ENCODE assay signal across 10 mouse cellular contexts in genomic region chr2:181917861-181918260, GRCm38 (mm10). TPM values are rescaled to one million over a fixed set of nuclear protein-coding genes. Genes with fewer than 3 reads are reported as not detected.
DNase-seq lines count a peak whose midpoint lies in the region; ATAC-seq and TF ChIP-seq lines count a peak whose summit lies in the region.
"Had no signal": no experiment of that assay in that cellular context is flagged by ENCODE, and none has a peak within 500 bp of the region (broad histone marks: within the 10 kb centered on the region; RNA-seq: fewer than 3 reads in every experiment).

No protein-coding gene starts in this region.

- no peak for TF ChIP-seq EP300 in lung, postnatal 0 days (IDR thresholded peaks at IDR 0.05)

- H3K27me3 ChIP-seq in lung, postnatal 0 days (replicated peaks; ENCODE audit: insufficient read depth, low read length): no peaks in the 10 kb centered on the region
- no peaks in the 10 kb centered on the region for H3K27me3 ChIP-seq in embryonic facial prominence, embryonic 14.5 days (replicated peaks; ENCODE audit: control insufficient read depth, insufficient read depth, low read length)
- H3K27me3 ChIP-seq: heart, embryonic 15.5 days; megakaryocyte, embryonic 14.5 days had no signal

- H3K4me1 ChIP-seq in lung, postnatal 0 days (ENCODE audit: insufficient read depth, low read depth, low read length): no peaks in the 10 kb centered on the region
- H3K4me1 ChIP-seq in embryonic facial prominence, embryonic 14.5 days (ENCODE audit: control insufficient read depth, insufficient read depth, low read length): no peaks in the 10 kb centered on the region
- H3K4me1 ChIP-seq: heart, embryonic 15.5 days; megakaryocyte, embryonic 14.5 days had no signal

- peak; percentile 55 for DNase-seq in lung, postnatal 0 days (ENCODE audit: low spot score)
- DNase-seq in lung, postnatal 14 days: no peak
- peak; percentile 92 for DNase-seq in R1 (ENCODE audit: low read depth, low spot score)
- DNase-seq in embryonic facial prominence, embryonic 14.5 days (ENCODE audit: low spot score): peak; percentile 33
- peak; percentile 53 for DNase-seq in retina, postnatal 1 day
- no peak for DNase-seq in adrenal gland, postnatal 10 days
- no peak for DNase-seq in heart, adult 8-10 months (ENCODE audit: low spot score)
- DNase-seq in heart, postnatal 36 days: no peak

- no peak overlapping the region for H3K9ac ChIP-seq in lung, postnatal 0 days (replicated peaks; ENCODE audit: low read depth)
- no peak overlapping the region for H3K9ac ChIP-seq in embryonic facial prominence, embryonic 14.5 days (ENCODE audit: low read depth, low read length)
- H3K9ac ChIP-seq: heart, embryonic 15.5 days had no signal

- H3K4me2 ChIP-seq in lung, postnatal 0 days (replicated peaks; ENCODE audit: low read depth, low read length): no peak overlapping the region
- H3K4me2 ChIP-seq in embryonic facial prominence, embryonic 14.5 days (ENCODE audit: low read depth, low read length): no peak overlapping the region
- H3K4me2 ChIP-seq: heart, embryonic 15.5 days had no signal

- intact Hi-C loops in heart, postnatal 36 days (cut with DNase I): no loop called here

- no peak for TF ChIP-seq CTCF in lung, postnatal 0 days (IDR thresholded peaks at IDR 0.05)

- no peaks in the 10 kb centered on the region for H3K9me3 ChIP-seq in lung, postnatal 0 days (ENCODE audit: low read length)
- no peaks in the 10 kb centered on the region for H3K9me3 ChIP-seq in embryonic facial prominence, embryonic 14.5 days (ENCODE audit: control insufficient read depth, low read length)
- H3K9me3 ChIP-seq: heart, embryonic 15.5 days had no signal

- no peak overlapping the region for H3K4me3 ChIP-seq in lung, postnatal 0 days (ENCODE audit: low read depth, low read length)
- no peak overlapping the region for H3K4me3 ChIP-seq in embryonic facial prominence, embryonic 14.5 days (ENCODE audit: low read depth, low read length)
- H3K4me3 ChIP-seq: heart, embryonic 15.5 days; megakaryocyte, embryonic 14.5 days had no signal

- ATAC-seq in lung, postnatal 0 days: no peak
- no peak for ATAC-seq in embryonic facial prominence, embryonic 14.5 days (ENCODE audit: low read depth)

- WGBS in lung, postnatal 0 days: 56% methylated on average over 3 of the region's 3 CpGs
- WGBS in embryonic facial prominence, embryonic 14.5 days: 53% methylated on average over 3 of the region's 3 CpGs

- no peaks in the 10 kb centered on the region for H3K36me3 ChIP-seq in lung, postnatal 0 days (ENCODE audit: insufficient read depth, low read length)
- no peaks in the 10 kb centered on the region for H3K36me3 ChIP-seq in embryonic facial prominence, embryonic 14.5 days (ENCODE audit: control insufficient read depth, insufficient read depth, low read length)
- H3K36me3 ChIP-seq: heart, embryonic 15.5 days had no signal

- no peak overlapping the region for H3K27ac ChIP-seq in lung, postnatal 0 days (ENCODE audit: low read length)
- no peak overlapping the region for H3K27ac ChIP-seq in embryonic facial prominence, embryonic 14.5 days (replicated peaks; ENCODE audit: low read depth, low read length)
- H3K27ac ChIP-seq: heart, embryonic 15.5 days had no signal

RNA-seq across cellular contexts. Expression of gene Polr3k, which starts 53.7 kb away (rescaled TPM):
- 30.7 and 31.4 TPM in 2 replicates for polyA plus RNA-seq in lung, postnatal 0 days (2015; fragmentation: Nextera tagmentation; extraction: Ambion mirVana)
- polyA plus RNA-seq in embryonic facial prominence, embryonic 14.5 days (2014; fragmentation: Nextera tagmentation; extraction: Ambion mirVana): 55.1 and 59.1 TPM in 2 replicates
- 10 to 100 TPM; 17.0 to 18.1 TPM for total RNA-seq in adrenal gland, postnatal 10 days (2021)
- total RNA-seq in heart, adult 8-10 months (2022): 10 to 100 TPM in 2 of 4 experiments, 1 to 10 TPM in 2; 9.1 to 11.4 (median 10.3) TPM
- 10 to 100 TPM in 1 of 2 experiments, 1 to 10 TPM in 1; 9.2 to 11.6 TPM for total RNA-seq in heart, postnatal 36 days (2021)

Comparison
In these comparisons a context has a peak if more than half of its experiments do, and no peak if none do; other contexts are left out.
1. DNase-seq: peak in lung, postnatal 0 days (single experiment), R1 (single experiment), embryonic facial prominence, embryonic 14.5 days (single experiment) and retina, postnatal 1 day (single experiment); none in lung, postnatal 14 days (single experiment), adrenal gland, postnatal 10 days (single experiment), heart, adult 8-10 months (single experiment) and heart, postnatal 36 days (0 of 2).